Mouse (Mus musculus) midbrain, embryonic 14.5 days (tissue): ENCODE results near the gene Bcar1. TPM values are rescaled to one million over a fixed set of nuclear protein-coding genes. Genes with fewer than 3 reads are reported as not detected.
A peak's percentile ranks its signal among the peaks of the same experiment; 100 is the strongest.

Experiments
- ATAC-seq: fragments of 200-750 bp; cut with Nextera tagmentation; 2 replicates; pipeline ENCODE4 v1.8.0; 2017; ENCODE audit warnings: moderate number of reproducible peaks, moderate library complexity; ENCODE audit not compliant: low FRiP score, low TSS enrichment
- DNase-seq: peaks from one replicate; pipeline ENCODE4 v3.0.0-alpha.2; 2015
- H3K27ac ChIP-seq: fragments of 300-500 bp; sonication (generic); replicated peaks from 2 replicates; pipeline ENCODE4 v1.5.1; 2014; ENCODE audit warnings: mild to moderate bottlenecking, low read depth, low read length, moderate library complexity
- H3K27me3 ChIP-seq: fragments of 300-500 bp; sonication (generic); 2 replicates; pipeline ENCODE4 v1.6.1; 2014; ENCODE audit warnings: low read length, control low read depth, mixed read lengths; ENCODE audit not compliant: control insufficient read depth, insufficient read depth
- H3K36me3 ChIP-seq: fragments of 300-500 bp; sonication (generic); 2 replicates; pipeline ENCODE4 v1.6.1; 2014; ENCODE audit warnings: low read length, control low read depth; ENCODE audit not compliant: control insufficient read depth, insufficient read depth
- H3K4me1 ChIP-seq: fragments of 300-500 bp; sonication (generic); 2 replicates; pipeline ENCODE4 v1.6.1; 2014; ENCODE audit warnings: mild to moderate bottlenecking, antibody characterized with exemption, low read length, control low read depth; ENCODE audit not compliant: control insufficient read depth, insufficient read depth
- H3K4me2 ChIP-seq: fragments of 300-500 bp; sonication (generic); 2 replicates; pipeline ENCODE4 v1.6.1; 2014; ENCODE audit warnings: mild to moderate bottlenecking, low read length, moderate library complexity
- H3K4me3 ChIP-seq: fragments of 300-500 bp; sonication (generic); replicated peaks from 2 replicates; pipeline ENCODE4 v1.5.1; 2014; ENCODE audit warnings: low read depth, low read length
- H3K9ac ChIP-seq: fragments of 300-500 bp; sonication (generic); replicated peaks from 2 replicates; pipeline ENCODE4 v1.6.1; 2014; ENCODE audit warnings: mild to moderate bottlenecking, low read length, moderate library complexity
- H3K9me3 ChIP-seq: fragments of 300-500 bp; sonication (generic); 2 replicates; pipeline ENCODE4 v1.6.1; 2016; ENCODE audit warnings: low read length, control low read depth, mixed read lengths; ENCODE audit not compliant: control insufficient read depth
- WGBS: fragments of 180-500 bp; shearing (Covaris S2); extraction: QIAGEN DNeasy Blood & Tissue Kit; methylation state at CpG from one replicate; pipeline ENCODE4 v1.1.7; 2014; 5-methylcytosine and 5-hydroxymethylcytosine counted together
- polyA plus RNA-seq: library from polyadenylated mRNA; unstranded; fragments of >200 nt; fragmentation: Nextera tagmentation; extraction: Ambion mirVana; gene quantifications from 2 replicates; pipeline ENCODE4 v1.2.1, GENCODE M21; 2014

Gene Bcar1
- polyA plus RNA-seq, 1 experiment from 2014 or later, result 52.7 TPM

DNA sequence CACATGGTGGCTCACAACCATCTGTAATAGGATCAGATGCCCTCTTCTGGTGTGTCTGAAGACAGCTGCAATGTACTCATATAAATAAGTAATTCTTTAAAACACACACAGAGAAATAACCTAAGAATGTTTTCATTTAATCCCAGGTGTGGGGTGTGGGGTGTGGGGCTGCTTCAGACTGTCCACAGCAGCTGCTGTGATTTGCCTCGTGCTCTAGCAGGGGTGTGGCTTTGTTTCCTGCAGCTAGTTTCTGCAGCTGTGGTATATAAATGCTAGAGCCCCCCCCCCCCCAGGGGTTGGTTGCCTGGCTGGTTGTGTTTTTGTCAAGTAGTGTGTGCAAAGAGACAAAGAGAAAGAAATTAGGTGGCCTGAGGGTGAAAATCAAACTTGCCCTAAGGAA is 44.6 kb downstream of the Bcar1 start:
- DNase-seq, result no peak
- H3K27me3 ChIP-seq, result no peaks in the 10 kb centered on the region
- WGBS, result 39% methylated on average over 1 of the region's 1 CpGs

DNA sequence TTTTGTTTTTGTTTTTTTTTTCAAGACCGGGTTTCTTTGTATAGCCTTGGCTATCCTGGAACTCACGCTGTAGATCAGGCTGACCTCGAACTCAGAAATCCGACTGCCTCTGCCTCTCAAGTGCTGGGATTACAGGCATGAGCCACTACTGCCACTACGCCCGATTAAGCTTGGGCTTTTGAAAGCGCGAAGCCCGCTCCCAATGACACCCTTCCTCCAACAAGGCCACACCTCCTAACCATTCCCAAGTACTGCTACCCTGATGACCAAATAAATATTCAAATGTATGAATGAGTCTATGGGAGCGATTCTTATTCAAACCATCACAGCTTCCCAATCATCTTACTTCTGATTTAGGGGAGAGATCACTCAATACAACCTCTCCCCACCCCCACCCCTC is 46.0 kb downstream of the Bcar1 start:
- Histone ChIP-seq H3K9ac (no peak overlapping the region), H3K4me2 (no peak overlapping the region), H3K4me3 (no peak overlapping the region), H3K27ac (no peak overlapping the region), H3K4me1 (no peaks in the 10 kb centered on the region), H3K27me3 (no peaks in the 10 kb centered on the region), H3K9me3 (no peaks in the 10 kb centered on the region), H3K36me3 (no peaks in the 10 kb centered on the region)
- WGBS, result 81% methylated on average over 10 of the region's 10 CpGs
- ATAC-seq, result no peak
- DNase-seq, result no peak

More for the DNA sequence above, 44.6 kb downstream of the Bcar1 start:
- Histone ChIP-seq H3K4me1 (no peaks in the 10 kb centered on the region), H3K4me3 (no peak overlapping the region), H3K4me2 (no peak overlapping the region), H3K9ac (no peak overlapping the region), H3K36me3 (no peaks in the 10 kb centered on the region), H3K27ac (no peak overlapping the region), H3K9me3 (no peaks in the 10 kb centered on the region)
- no peak for ATAC-seq

DNA sequence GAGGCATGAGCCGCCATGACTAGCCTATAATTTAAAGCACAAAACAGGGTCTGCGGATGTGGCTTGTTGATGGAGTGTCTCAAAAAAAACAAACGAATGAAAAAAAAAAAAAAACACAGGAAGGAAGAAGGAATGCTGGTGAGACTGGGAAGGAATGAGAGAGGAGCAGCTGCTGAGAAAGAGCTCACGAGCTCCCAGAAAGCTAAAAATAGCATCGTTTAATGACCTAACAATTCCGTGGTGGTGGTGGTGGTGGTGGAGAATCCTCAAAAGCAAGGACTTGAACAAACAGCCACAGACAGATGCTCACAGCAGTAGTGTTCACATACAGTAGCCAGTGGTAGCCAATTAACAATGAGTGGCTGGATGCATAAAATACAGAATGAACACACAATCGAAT is 48.2 kb downstream of the Bcar1 start:
- Histone ChIP-seq H3K4me3 (no peak overlapping the region), H3K36me3 (no peaks in the 10 kb centered on the region), H3K9me3 (no peaks in the 10 kb centered on the region), H3K9ac (no peak overlapping the region), H3K27me3 (no peaks in the 10 kb centered on the region), H3K27ac (no peak overlapping the region), H3K4me2 (no peak overlapping the region), H3K4me1 (no peaks in the 10 kb centered on the region)
- DNase-seq (no peak), ATAC-seq (no peak)
- 86% methylated on average over 7 of the region's 7 CpGs for WGBS

DNA sequence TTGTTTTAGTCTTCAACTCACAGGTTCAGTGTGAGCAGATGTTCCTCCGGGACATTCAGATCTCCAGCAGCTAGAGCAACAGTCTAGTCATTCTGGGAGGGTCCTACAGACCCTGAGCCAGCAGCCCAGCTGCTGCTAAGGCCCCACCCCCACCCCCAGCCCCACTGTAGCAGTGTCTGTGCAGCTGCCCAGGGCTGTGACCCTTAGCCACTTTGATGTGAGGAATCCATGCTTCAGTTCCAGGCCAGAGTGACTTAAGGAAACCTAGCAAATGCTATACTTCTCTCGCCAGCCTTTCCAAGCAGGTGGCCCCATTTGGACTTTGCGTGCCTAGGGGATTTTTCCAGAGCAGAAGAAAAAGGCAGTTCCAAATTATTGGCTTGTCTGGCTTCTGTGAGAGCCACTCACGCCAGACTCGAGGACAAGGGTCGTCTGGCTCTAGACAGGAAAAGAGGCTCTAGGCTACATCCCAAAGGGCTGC is 50.3 kb downstream of the Bcar1 start:
- WGBS, result 82% methylated on average over 6 of the region's 6 CpGs
- no peaks in the 10 kb centered on the region for H3K36me3 ChIP-seq
- ATAC-seq (no peak), DNase-seq (no peak)
- no peak overlapping the region for H3K4me3 ChIP-seq
- H3K9ac ChIP-seq, result no peak overlapping the region
- no peak overlapping the region for H3K4me2 ChIP-seq
- H3K27ac ChIP-seq, result no peak overlapping the region
- H3K9me3 ChIP-seq, result no peaks in the 10 kb centered on the region
- H3K4me1 ChIP-seq, result no peaks in the 10 kb centered on the region
- no peaks in the 10 kb centered on the region for H3K27me3 ChIP-seq

DNA sequence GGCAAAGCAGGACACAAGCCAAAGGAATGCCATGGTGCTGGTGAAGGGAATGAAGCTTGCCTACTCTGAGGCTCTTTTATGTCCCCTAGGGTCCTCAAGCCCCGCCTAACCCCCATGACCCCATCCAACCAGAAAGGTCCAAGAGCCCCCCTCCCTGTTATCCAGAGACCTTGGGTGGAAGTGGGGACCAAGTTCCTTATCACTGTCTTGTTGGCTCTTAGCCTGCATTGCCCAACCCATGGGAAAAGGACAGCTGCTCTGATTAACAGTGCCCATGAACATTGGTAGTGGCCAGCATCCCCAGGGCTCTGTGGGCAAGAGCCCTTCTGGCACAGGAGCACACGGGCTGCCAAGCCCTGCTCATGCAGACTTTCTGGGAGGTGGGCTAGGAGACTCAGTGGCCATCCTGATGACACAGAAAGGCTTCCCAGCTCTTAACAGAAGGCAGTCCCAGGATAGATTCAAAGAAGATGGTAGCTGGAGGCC is 52.6 kb downstream of the Bcar1 start, which contains the start of gene Ctrb1:
TSS of gene Ctrb1 (minus strand) at position 51 of the 486 bp plus-strand sequence.
- Histone ChIP-seq H3K4me3 (no peak within 1 kb of the TSS), H3K27me3 (no peaks in the 10 kb centered on the region), H3K36me3 (no peaks in the 10 kb centered on the region), H3K4me1 (no peaks in the 10 kb centered on the region), H3K27ac (no peak within 1 kb of the TSS), H3K9me3 (no peaks in the 10 kb centered on the region), H3K9ac (no peak within 1 kb of the TSS), H3K4me2 (no peak within 1 kb of the TSS)
- 81% methylated on average over 2 of the region's 2 CpGs for WGBS
- ATAC-seq (no peak), DNase-seq (no peak)

DNA sequence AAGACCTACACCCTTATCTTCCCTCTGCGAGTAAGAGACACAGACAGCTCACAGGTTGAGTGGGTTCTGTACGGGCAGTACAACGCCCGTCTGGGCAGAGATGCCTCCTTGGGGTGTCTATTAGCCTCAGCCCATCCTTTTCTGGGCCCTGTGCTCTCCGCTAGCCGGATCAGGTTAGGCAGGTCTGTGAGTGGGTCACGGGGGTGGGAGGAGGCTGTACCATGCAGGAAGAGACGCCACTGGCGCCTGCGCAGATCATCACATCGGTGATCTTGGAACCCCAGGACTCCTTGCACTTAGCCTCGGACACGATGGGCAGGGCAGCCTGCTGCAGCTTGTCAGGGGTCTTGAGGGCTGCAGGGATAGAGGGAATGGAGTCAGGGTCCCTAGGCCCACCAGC is 56.7 kb downstream of the Bcar1 start:
- Histone ChIP-seq H3K4me2 (no peak overlapping the region), H3K9ac (no peak overlapping the region), H3K4me3 (no peak overlapping the region), H3K9me3 (no peaks in the 10 kb centered on the region), H3K27ac (no peak overlapping the region), H3K36me3 (no peaks in the 10 kb centered on the region), H3K27me3 (no peaks in the 10 kb centered on the region), H3K4me1 (no peaks in the 10 kb centered on the region)
- WGBS, result 86% methylated on average over 13 of the region's 13 CpGs
- ATAC-seq (no peak), DNase-seq (no peak)

DNA sequence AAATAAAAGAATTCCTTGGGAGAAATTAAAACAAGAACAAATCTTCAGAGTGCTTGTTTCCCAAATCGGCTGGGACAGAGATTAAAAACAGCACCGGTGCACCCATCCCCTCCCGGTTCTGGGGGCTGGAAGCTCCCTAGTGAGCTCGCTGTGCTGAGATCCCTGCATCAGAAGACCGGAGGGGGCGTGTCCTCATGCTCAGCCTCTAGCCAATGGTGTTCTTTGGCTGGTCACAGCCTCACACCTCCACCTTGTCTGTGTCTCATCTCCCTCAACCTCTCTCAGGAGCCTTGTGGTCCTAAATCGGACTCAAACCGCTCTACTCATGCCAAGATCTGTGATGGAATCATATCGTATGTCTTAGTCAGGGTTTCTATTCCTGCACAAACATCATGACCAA is 61.1 kb downstream of the Bcar1 start:
- H3K4me2 ChIP-seq, result no peak overlapping the region
- H3K27me3 ChIP-seq, result no peaks in the 10 kb centered on the region
- H3K4me3 ChIP-seq, result no peak overlapping the region
- no peaks in the 10 kb centered on the region for H3K4me1 ChIP-seq
- DNase-seq (no peak), ATAC-seq (no peak)
- H3K36me3 ChIP-seq, result no peaks in the 10 kb centered on the region
- H3K9ac ChIP-seq, result no peak overlapping the region
- no peaks in the 10 kb centered on the region for H3K9me3 ChIP-seq
- no peak overlapping the region for H3K27ac ChIP-seq
- 36% methylated on average over 9 of the region's 9 CpGs for WGBS

DNA sequence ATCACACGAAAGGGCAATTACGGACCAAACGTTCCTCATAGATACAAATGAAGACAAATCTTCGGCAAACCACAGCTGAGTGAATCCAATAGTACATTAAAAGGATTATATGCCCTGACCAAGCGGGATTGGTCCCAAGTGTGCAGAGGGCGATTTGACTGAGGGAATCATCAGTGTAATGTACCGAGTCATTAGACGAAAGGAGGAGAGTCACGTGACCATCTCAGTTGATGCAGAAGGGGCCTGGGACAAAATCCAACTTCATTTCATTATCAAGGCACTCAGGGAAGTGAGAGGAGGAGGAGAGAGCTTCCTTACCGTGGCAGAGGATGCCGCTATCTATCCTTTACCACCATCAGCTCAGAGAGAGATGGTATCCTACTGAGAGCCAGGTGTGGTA is 62.5 kb downstream of the Bcar1 start:
- no peak for ATAC-seq

DNA sequence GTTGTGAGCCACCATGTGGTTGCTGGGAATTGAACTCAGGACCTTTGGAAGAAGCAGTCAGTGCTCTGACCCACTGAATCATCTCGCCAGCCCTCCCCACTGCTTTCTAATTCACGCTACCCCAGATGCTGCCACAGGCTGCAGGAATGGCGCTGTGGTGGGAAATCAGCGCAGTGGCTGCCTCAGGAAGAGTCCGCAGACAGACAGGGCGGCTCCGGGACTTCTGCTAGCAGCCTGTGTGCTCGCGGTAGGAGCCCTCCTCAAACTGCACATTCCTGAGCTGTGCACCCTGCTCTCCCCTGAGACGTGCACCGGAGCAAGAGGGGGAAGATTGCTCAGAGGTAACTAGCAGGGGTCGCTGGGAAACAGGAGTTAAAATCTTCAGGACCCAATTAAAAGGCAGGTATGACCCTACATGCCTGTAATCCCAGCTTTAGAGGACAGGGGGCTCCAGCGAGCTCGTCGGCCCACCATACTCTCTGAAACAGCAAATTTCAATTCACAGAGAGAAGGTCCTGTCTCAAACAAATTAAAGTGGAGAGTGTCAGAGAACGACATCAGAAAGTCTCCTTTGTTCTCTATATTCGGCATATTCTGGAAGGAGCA is 63.1 kb downstream of the Bcar1 start:
- ATAC-seq, result no peak
- Histone ChIP-seq H3K27ac (no peak overlapping the region), H3K4me2 (no peak overlapping the region)

More for the DNA sequence above, 62.5 kb downstream of the Bcar1 start:
- Histone ChIP-seq H3K27ac (no peak overlapping the region), H3K9ac (no peak overlapping the region), H3K4me1 (no peaks in the 10 kb centered on the region), H3K4me2 (no peak overlapping the region), H3K9me3 (no peaks in the 10 kb centered on the region), H3K36me3 (no peaks in the 10 kb centered on the region), H3K4me3 (no peak overlapping the region), H3K27me3 (no peaks in the 10 kb centered on the region)
- 58% methylated on average over 11 of the region's 11 CpGs for WGBS
- DNase-seq, result peak; percentile 25

More for the DNA sequence above, 63.1 kb downstream of the Bcar1 start:
- Histone ChIP-seq H3K9me3 (no peaks in the 10 kb centered on the region), H3K4me1 (no peaks in the 10 kb centered on the region), H3K36me3 (no peaks in the 10 kb centered on the region), H3K9ac (no peak overlapping the region), H3K4me3 (no peak overlapping the region), H3K27me3 (no peaks in the 10 kb centered on the region)
- 41% methylated on average over 17 of the region's 17 CpGs for WGBS
- DNase-seq, result peak; percentile 35
